Mouse (Mus musculus) bone marrow, adult 2 months (tissue): ENCODE data around the gene Cox5a.

Source experiments
- CTCF ChIP-seq: fragments of 200-500 bp; IDR thresholded peaks from 2 replicates; pipeline ENCODE4 v1.5.1; 2011; ENCODE audit warnings: low read length, control low read depth; ENCODE audit not compliant: control insufficient read depth, insufficient read depth
- POLR2A ChIP-seq: fragments of 200-500 bp; IDR thresholded peaks from 2 replicates; pipeline ENCODE4 v1.6.1; 2011; ENCODE audit warnings: low read depth, mild to moderate bottlenecking, control low read depth, low read length, borderline replicate concordance; ENCODE audit not compliant: control insufficient read depth

- no peak for TF ChIP-seq POLR2A
- TF ChIP-seq CTCF = no peak
Measured at GRCm38 (mm10) chr9:57577144-57577849, 56.2 kb downstream of the Cox5a start.
